In the genomic region with DNA sequence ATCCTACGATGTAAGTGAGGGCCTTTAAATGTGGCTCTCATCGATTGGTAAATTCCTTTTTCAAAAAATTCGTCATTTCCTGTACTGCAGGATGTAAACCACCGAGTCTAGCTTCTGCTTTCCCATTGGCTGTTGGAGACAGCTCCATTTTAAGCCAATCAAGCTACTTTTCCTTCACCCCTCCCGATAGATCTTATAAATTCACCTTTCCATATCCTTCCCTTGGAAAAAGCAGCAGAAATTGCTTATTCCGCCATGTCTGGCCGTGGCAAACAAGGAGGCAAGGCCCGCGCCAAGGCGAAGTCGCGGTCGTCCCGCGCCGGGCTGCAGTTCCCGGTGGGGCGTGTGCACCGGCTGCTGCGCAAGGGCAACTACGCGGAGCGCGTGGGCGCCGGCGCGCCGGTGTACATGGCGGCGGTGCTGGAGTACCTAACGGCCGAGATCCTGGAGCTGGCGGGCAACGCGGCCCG, we compare ENCODE assay signal across 8 mouse cellular contexts. TPM values are rescaled to one million over a fixed set of nuclear protein-coding genes. Genes with fewer than 3 reads are reported as not detected.
A peak's percentile ranks its signal among the peaks of the same experiment; 100 is the strongest.
DNase-seq lines count a peak whose midpoint lies in the region; ATAC-seq and TF ChIP-seq lines count a peak whose summit lies in the region.

A gene (minus strand): TSS at position 49 of the 470 bp plus-strand sequence.
A gene (plus strand): TSS at position 205 of the 470 bp plus-strand sequence.

- H3K36me3 ChIP-seq in hindbrain, embryonic 12.5 days: no peaks in the 10 kb centered on the region
- no peaks in the 10 kb centered on the region for H3K36me3 ChIP-seq in lung, postnatal 0 days (ENCODE audit: insufficient read depth, low read length)

- peak within 1 kb of the TSS; percentile 87 for H3K4me2 ChIP-seq in hindbrain, embryonic 12.5 days (replicated peaks)
- peak within 1 kb of the TSS; percentile 74 for H3K4me2 ChIP-seq in lung, postnatal 0 days (replicated peaks; ENCODE audit: low read depth, low read length)

- H3K9ac ChIP-seq in hindbrain, embryonic 12.5 days: peak within 1 kb of the TSS; percentile 79
- peak within 1 kb of the TSS; percentile 89 for H3K9ac ChIP-seq in lung, postnatal 0 days (replicated peaks; ENCODE audit: low read depth)

- WGBS in hindbrain, embryonic 12.5 days: under 1% methylated on average over 37 of the region's 37 CpGs
- WGBS in lung, postnatal 0 days: under 1% methylated on average over 36 of the region's 37 CpGs

- no peaks in the 10 kb centered on the region for H3K27me3 ChIP-seq in hindbrain, embryonic 12.5 days
- H3K27me3 ChIP-seq in lung, postnatal 0 days (replicated peaks; ENCODE audit: insufficient read depth, low read length): no peaks in the 10 kb centered on the region

- H3K9me3 ChIP-seq in hindbrain, embryonic 12.5 days (replicated peaks): no peaks in the 10 kb centered on the region
- H3K9me3 ChIP-seq in lung, postnatal 0 days (ENCODE audit: low read length): no peaks in the 10 kb centered on the region

- peaks cover 23% of the 10 kb centered on the region for H3K4me1 ChIP-seq in hindbrain, embryonic 12.5 days
- peaks cover 9% of the 10 kb centered on the region; the same call in 1 of the 2 replicates for H3K4me1 ChIP-seq in lung, postnatal 0 days (ENCODE audit: insufficient read depth, low read depth, low read length)

- peak within 1 kb of the TSS; percentile 61 for H3K4me3 ChIP-seq in hindbrain, embryonic 12.5 days
- peak within 1 kb of the TSS; percentile 64 for H3K4me3 ChIP-seq in lung, postnatal 0 days (ENCODE audit: low read depth, low read length)

- DNase-seq in NIH3T3 (ENCODE audit: low read depth): peak; percentile 86
- peak; percentile 75 to 77 for DNase-seq in cerebellum, postnatal 10 days
- peak; percentile 61 to 73 for DNase-seq in frontal cortex, postnatal 10 days (ENCODE audit: low spot score in 2 of 2)
- DNase-seq in layer of hippocampus, postnatal 10 days (ENCODE audit: low spot score in 2 of 2): peak; percentile 73 to 82
- DNase-seq in lung, postnatal 0 days (ENCODE audit: low spot score): peak; percentile 97
- peak; percentile 63 for DNase-seq in ovary, postnatal 14 days (ENCODE audit: low spot score)
- peak; percentile 82 for DNase-seq in thymus, postnatal 14 days

- peak; percentile 60; the same call in 1 of the 2 replicates for TF ChIP-seq EP300 in lung, postnatal 0 days (IDR thresholded peaks at IDR 0.05)

- ATAC-seq in hindbrain, embryonic 12.5 days (ENCODE audit: low FRiP score): peak; percentile 93
- peak; percentile 72 for ATAC-seq in lung, postnatal 0 days

- peak within 1 kb of the TSS; percentile 98 for H3K27ac ChIP-seq in hindbrain, embryonic 12.5 days
- peak within 1 kb of the TSS; percentile 98 for H3K27ac ChIP-seq in lung, postnatal 0 days (ENCODE audit: low read length)

- no peak for TF ChIP-seq CTCF in lung, postnatal 0 days (IDR thresholded peaks at IDR 0.05)

RNA-seq across cellular contexts. Expression of the first gene that starts in this region (rescaled TPM):
- polyA plus RNA-seq in hindbrain, embryonic 12.5 days (2016; fragmentation: Nextera tagmentation; extraction: Ambion mirVana): 54.4 and 59.8 TPM in 2 replicates
- 10 to 100 TPM; 20.9 to 22.8 TPM for total RNA-seq in layer of hippocampus, postnatal 10 days (2021)
- 50.1 and 51.1 TPM in 2 replicates for polyA plus RNA-seq in lung, postnatal 0 days (2015; fragmentation: Nextera tagmentation; extraction: Ambion mirVana)

RNA-seq across cellular contexts. Expression of the second gene that starts in this region (rescaled TPM):
- polyA plus RNA-seq in hindbrain, embryonic 12.5 days (2016; fragmentation: Nextera tagmentation; extraction: Ambion mirVana): not detected in 2 replicates
- total RNA-seq in layer of hippocampus, postnatal 10 days (2021): 10 to 100 TPM; 16.7 to 16.8 TPM
- polyA plus RNA-seq in lung, postnatal 0 days (2015; fragmentation: Nextera tagmentation; extraction: Ambion mirVana): 0.31 TPM in 1 of 2 replicates, not detected in the other

Comparison
In these comparisons a context has a peak if more than half of its experiments do, and no peak if none do; other contexts are left out.
1. Peak in every context shown above with its lines: DNase-seq, ATAC-seq, H3K4me3 ChIP-seq and H3K27ac ChIP-seq.